Mouse (Mus musculus) CH12.LX (cell line): ENCODE measurements at regions not wholly inside any gene's neighbourhood (a gene's known extent, or its start where the extent isn't known, plus 50 kb on each side); places are given as distances from the start of the nearest gene placed in this dataset.

ENCODE experiments used
- DNase-seq: peaks from one replicate; pipeline ENCODE4 v3.0.0-alpha.2; 2013; ENCODE audit errors: extremely low read depth
- H3K27ac ChIP-seq: 2 replicates; pipeline ENCODE4 v1.5.1; 2012; ENCODE audit warnings: low read depth, mild to moderate bottlenecking, control low read depth, moderate library complexity; ENCODE audit not compliant: insufficient read depth
- H3K27me3 ChIP-seq: replicated peaks from 2 replicates; pipeline ENCODE3; 2012; ENCODE audit warnings: inconsistent platforms
- H3K36me3 ChIP-seq, 2 experiments: replicated peaks in 1 of 2; 2 replicates each; pipeline versions ENCODE3 to v1.6.1; 2012; ENCODE audit warnings: inconsistent platforms in 1 of 2, low read length in 1 of 2, mild to moderate bottlenecking in 1 of 2, mixed read lengths in 1 of 2, moderate library complexity in 1 of 2; ENCODE audit not compliant: control insufficient read depth in 1 of 2, insufficient read depth in 1 of 2
- H3K4me1 ChIP-seq, 2 experiments: 2 replicates each; pipeline ENCODE4 v1.6.1; 2012; ENCODE audit warnings: inconsistent platforms in 1 of 2, moderate library complexity in 1 of 2; ENCODE audit not compliant: insufficient read depth in 2 of 2, control insufficient read depth in 1 of 2
- H3K4me2 ChIP-seq: 2 replicates; pipeline ENCODE4 v1.6.1; 2012; ENCODE audit warnings: low read depth, mild to moderate bottlenecking, control low read depth; ENCODE audit not compliant: poor library complexity, insufficient read depth, severe bottlenecking
- H3K4me3 ChIP-seq, 3 experiments: fragments of 150-350 bp in 1 of 3; sonication (generic) in 1 of 3; replicated peaks in 1 of 3; 2 replicates each; pipeline versions ENCODE3 to v1.5.1; 2011 to 2012; ENCODE audit warnings: low read depth in 2 of 3, low read length in 2 of 3, mild to moderate bottlenecking in 2 of 3, moderate library complexity in 2 of 3, control low read depth in 1 of 3, improper control_type of control experiment in 1 of 3, inconsistent platforms in 1 of 3, mixed read lengths in 1 of 3; ENCODE audit not compliant: poor library complexity in 1 of 3
- H3K79me2 ChIP-seq: replicated peaks from 2 replicates; pipeline ENCODE4 v1.6.1; 2012; ENCODE audit warnings: mild to moderate bottlenecking, moderate library complexity; ENCODE audit not compliant: control insufficient read depth, poor library complexity, insufficient read depth, severe bottlenecking; ENCODE audit errors: extremely low read depth
- H3K9ac ChIP-seq: 2 replicates; pipeline ENCODE4 v1.6.1; 2012; ENCODE audit warnings: low read depth, mild to moderate bottlenecking, control low read depth, moderate library complexity; ENCODE audit not compliant: insufficient read depth
- H3K9me3 ChIP-seq: replicated peaks from 2 replicates; pipeline ENCODE3; 2012; ENCODE audit warnings: low read length, inconsistent platforms, mixed read lengths
- CHD1 ChIP-seq: IDR thresholded peaks from 2 replicates; pipeline ENCODE4 v1.6.1; 2012; ENCODE audit warnings: low read depth, low read length, improper control_type of control experiment, inconsistent platforms
- CHD2 ChIP-seq: IDR thresholded peaks from 2 replicates; pipeline ENCODE4 v1.6.1; 2011; ENCODE audit warnings: low read length, improper control_type of control experiment
- CTCF ChIP-seq, 2 experiments: IDR thresholded peaks in 1 of 2; conservative IDR thresholded peaks in 1 of 2; 2 replicates each; pipeline ENCODE4 v1.5.1; 2011 to 2012; ENCODE audit warnings: low read depth in 2 of 2, low read length in 2 of 2, improper control_type of control experiment in 1 of 2, inconsistent platforms in 1 of 2, mild to moderate bottlenecking in 1 of 2, moderate library complexity in 1 of 2
- ELF1 ChIP-seq: IDR thresholded peaks from 2 replicates; pipeline ENCODE4 v1.6.1; 2014; ENCODE audit warnings: low read depth, mild to moderate bottlenecking, inconsistent platforms, low read length, improper control_type of control experiment
- ETS1 ChIP-seq: conservative IDR thresholded peaks from 2 replicates; pipeline ENCODE4 v1.6.1; 2012; ENCODE audit warnings: low read depth, mild to moderate bottlenecking, inconsistent platforms, low read length, improper control_type of control experiment, moderate library complexity
- HCFC1 ChIP-seq: IDR thresholded peaks from 2 replicates; pipeline ENCODE4 v1.6.1; 2012; ENCODE audit warnings: low read depth, mild to moderate bottlenecking, inconsistent platforms, low read length, improper control_type of control experiment
- JUN ChIP-seq: IDR thresholded peaks from 2 replicates; pipeline ENCODE4 v1.6.1; 2011; ENCODE audit warnings: low read depth, mild to moderate bottlenecking, low read length, improper control_type of control experiment, moderate library complexity; ENCODE audit not compliant: insufficient read depth
- KAT2A ChIP-seq: IDR thresholded peaks from 2 replicates; pipeline ENCODE4 v1.6.1; 2012; ENCODE audit warnings: low read length, improper control_type of control experiment, inconsistent platforms; ENCODE audit not compliant: insufficient replicate concordance
- MAZ ChIP-seq: IDR thresholded peaks from 2 replicates; pipeline ENCODE4 v1.6.1; 2012; ENCODE audit warnings: low read depth, mild to moderate bottlenecking, inconsistent platforms, low read length, improper control_type of control experiment, moderate library complexity
- MEF2A ChIP-seq: IDR thresholded peaks from 2 replicates; pipeline ENCODE4 v1.6.1; 2014; ENCODE audit warnings: low read depth, mild to moderate bottlenecking, inconsistent platforms, low read length, improper control_type of control experiment, borderline replicate concordance
- MXI1 ChIP-seq: IDR thresholded peaks from 2 replicates; pipeline ENCODE4 v1.6.1; 2011; ENCODE audit warnings: mild to moderate bottlenecking, low read depth, low read length, improper control_type of control experiment
- NELFE ChIP-seq: IDR thresholded peaks from 2 replicates; pipeline ENCODE4 v1.6.1; 2011; ENCODE audit warnings: low read depth, low read length, improper control_type of control experiment
- PAX5 ChIP-seq: IDR thresholded peaks from 2 replicates; pipeline ENCODE4 v1.6.1; 2012; ENCODE audit warnings: low read length, inconsistent platforms, mixed read lengths
- RAD21 ChIP-seq: IDR thresholded peaks from 2 replicates; pipeline ENCODE4 v1.6.1; 2011; ENCODE audit warnings: low read depth, mild to moderate bottlenecking, low read length, improper control_type of control experiment, moderate library complexity
- RCOR1 ChIP-seq: conservative IDR thresholded peaks from 2 replicates; pipeline ENCODE4 v1.6.1; 2012; ENCODE audit warnings: low read depth, mild to moderate bottlenecking, inconsistent platforms, low read length, improper control_type of control experiment
- SIN3A ChIP-seq: IDR thresholded peaks from 2 replicates; pipeline ENCODE4 v1.6.1; 2012; ENCODE audit warnings: low read length, improper control_type of control experiment, inconsistent platforms
- SMC3 ChIP-seq: IDR thresholded peaks from 2 replicates; pipeline ENCODE4 v1.6.1; 2011; ENCODE audit warnings: low read depth, low read length, improper control_type of control experiment
- TCF12 ChIP-seq: IDR thresholded peaks from 2 replicates; pipeline ENCODE4 v1.6.1; 2014; ENCODE audit warnings: low read depth, mild to moderate bottlenecking, inconsistent platforms, low read length, improper control_type of control experiment
- UBTF ChIP-seq: IDR thresholded peaks from 2 replicates; pipeline ENCODE4 v1.6.1; 2012; ENCODE audit warnings: low read depth, mild to moderate bottlenecking, inconsistent platforms, low read length, improper control_type of control experiment, moderate library complexity
- USF1 ChIP-seq: IDR thresholded peaks from 2 replicates; pipeline ENCODE4 v1.6.1; 2014; ENCODE audit warnings: low read depth, mild to moderate bottlenecking, inconsistent platforms, low read length, improper control_type of control experiment
- USF2 ChIP-seq: conservative IDR thresholded peaks from 2 replicates; pipeline ENCODE4 v1.6.1; 2011; ENCODE audit warnings: low read depth, low read length, improper control_type of control experiment
- ZC3H11A ChIP-seq: IDR thresholded peaks from 2 replicates; pipeline ENCODE4 v1.6.1; 2012; ENCODE audit warnings: low read depth, mild to moderate bottlenecking, inconsistent platforms, low read length, improper control_type of control experiment
- ZKSCAN1 ChIP-seq: IDR thresholded peaks from 2 replicates; pipeline ENCODE4 v1.6.1; 2012; ENCODE audit warnings: low read depth, inconsistent platforms, low read length, improper control_type of control experiment, borderline replicate concordance
- dilution Hi-C: fragments of 300-500 bp; cut with MboI; formaldehyde crosslinking; loops from 2 replicates; pipeline ENCODE4 v1.14.3; 2020; ENCODE audit warnings: low sequenced_read_pairs; ENCODE audit not compliant: extremely low pct_unique_long_range_greater_than_20kb, extremely low pct_ligation_motif_present
- in situ Hi-C: fragments of 300-500 bp; cut with MboI; formaldehyde crosslinking; loops from 3 replicates; pipeline ENCODE4 v1.14.3; 2019; ENCODE audit warnings: low sequenced_read_pairs, low pct_ligation_motif_present, low pct_unique_long_range_greater_than_20kb, mixed read lengths

DNA sequence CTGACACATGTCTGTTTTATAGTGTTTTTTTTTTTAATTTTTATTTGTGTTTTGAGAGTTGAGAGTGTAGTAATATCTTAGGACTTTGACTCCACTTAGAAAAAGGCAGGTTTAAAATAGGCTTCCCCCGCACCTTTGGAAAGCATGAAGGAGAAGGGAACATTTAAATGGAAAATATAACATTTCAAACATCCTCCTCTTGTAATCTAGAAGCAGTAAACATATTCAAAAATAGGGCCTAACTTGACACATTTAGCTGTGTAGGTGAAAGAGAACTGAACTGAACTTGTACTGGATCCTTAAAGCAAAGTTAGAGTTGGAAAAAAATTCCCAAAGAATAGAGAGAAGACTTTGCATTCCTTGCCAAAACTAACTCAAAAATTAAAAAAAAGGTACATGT is 343.1 kb downstream of the Impad1 start:
- Histone ChIP-seq H3K4me1 (no peaks in the 10 kb centered on the region), H3K36me3 (no peaks in the 10 kb centered on the region), H3K27ac (no peak overlapping the region), H3K9me3 (no peaks in the 10 kb centered on the region), H3K9ac (no peak overlapping the region), H3K4me2 (no peak overlapping the region), H3K79me2 (no peaks in the 10 kb centered on the region), H3K4me3 (no peak overlapping the region), H3K27me3 (no peaks in the 10 kb centered on the region)
- in situ Hi-C loops (no loop called here), dilution Hi-C loops (no loop called here)
- no peak for DNase-seq
- TF ChIP-seq MEF2A (no peak), SMC3 (no peak), ELF1 (no peak), ZKSCAN1 (no peak), CTCF (conservative IDR thresholded peaks at IDR 0.05 in 1 of 2, IDR thresholded peaks at IDR 0.05 in 1 of 2; ENCODE audit: low read depth in 2 of 2, low read length in 2 of 2) (no peak), MXI1 (no peak), ZC3H11A (no peak), SIN3A (no peak), USF2 (no peak)

DNA sequence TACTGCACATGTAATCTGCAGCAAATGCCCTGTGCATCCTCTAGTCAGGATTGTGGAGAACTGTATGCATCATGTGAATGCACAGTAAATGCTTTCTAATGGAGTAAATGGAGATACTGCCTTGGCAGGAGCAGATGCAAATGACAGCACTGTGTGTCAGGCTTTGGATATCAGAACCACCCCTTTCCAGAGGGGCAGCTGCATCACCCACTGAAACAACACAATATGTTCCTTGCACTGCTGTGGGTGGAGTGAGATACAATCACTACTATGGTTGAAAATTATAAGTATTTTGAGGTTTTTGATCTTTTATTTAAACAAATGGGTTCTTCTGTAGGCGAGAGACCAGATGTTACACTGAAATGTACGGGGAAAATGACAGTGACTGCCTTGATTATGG is 350.5 kb downstream of the Impad1 start:
- Histone ChIP-seq H3K79me2 (no peaks in the 10 kb centered on the region), H3K4me3 (no peak overlapping the region), H3K36me3 (no peaks in the 10 kb centered on the region), H3K9ac (no peak overlapping the region), H3K4me1 (no peaks in the 10 kb centered on the region), H3K27me3 (no peaks in the 10 kb centered on the region), H3K4me2 (no peak overlapping the region), H3K9me3 (no peaks in the 10 kb centered on the region), H3K27ac (no peak overlapping the region)
- in situ Hi-C loops, result no loop called here
- dilution Hi-C loops, result no loop called here
- no peak for DNase-seq
- TF ChIP-seq TCF12, result no peak
- TF ChIP-seq CTCF (conservative IDR thresholded peaks at IDR 0.05 in 1 of 2, IDR thresholded peaks at IDR 0.05 in 1 of 2; ENCODE audit: low read depth in 2 of 2, low read length in 2 of 2), result no peak
- no peak for TF ChIP-seq ZKSCAN1
- TF ChIP-seq JUN, result no peak
- no peak for TF ChIP-seq SIN3A
- TF ChIP-seq PAX5, result no peak
- TF ChIP-seq UBTF, result no peak
- TF ChIP-seq USF1, result no peak
- no peak for TF ChIP-seq RAD21
- TF ChIP-seq KAT2A, result no peak
- TF ChIP-seq MAZ, result no peak
- no peak for TF ChIP-seq ZC3H11A
- no peak for TF ChIP-seq CHD2
- TF ChIP-seq MEF2A, result no peak
- TF ChIP-seq ETS1, result no peak
- TF ChIP-seq HCFC1, result no peak
- TF ChIP-seq CHD1, result no peak
- TF ChIP-seq RCOR1, result no peak
- no peak for TF ChIP-seq NELFE
